Mouse (Mus musculus) heart, embryonic 14.5 days (tissue): ENCODE measurements at regions not wholly inside any gene's neighbourhood (a gene's known extent, or its start where the extent isn't known, plus 50 kb on each side); places are given as distances from the start of the nearest gene placed in this dataset.

Experiments
- ATAC-seq: fragments of 200-750 bp; cut with Nextera tagmentation; 2 replicates; pipeline ENCODE4 v1.8.0; 2017; ENCODE audit warnings: low read depth, moderate TSS enrichment; ENCODE audit not compliant: insufficient number of reproducible peaks, insufficient read depth, low FRiP score
- H3K27ac ChIP-seq, 2 experiments: fragments of 200-500 bp in 1 of 2; fragments of 300-500 bp in 1 of 2; sonication (generic) in 1 of 2; replicated peaks in 1 of 2; 2 replicates each; pipeline ENCODE4 v1.5.1; 2012 to 2014; ENCODE audit warnings: low read depth in 2 of 2, low read length in 2 of 2, control low read depth in 1 of 2, mild to moderate bottlenecking in 1 of 2, mixed read lengths in 1 of 2; ENCODE audit not compliant: control insufficient read depth in 1 of 2, insufficient read depth in 1 of 2
- H3K27me3 ChIP-seq: fragments of 300-500 bp; sonication (generic); 2 replicates; pipeline ENCODE4 v1.6.1; 2014; ENCODE audit warnings: mild to moderate bottlenecking, low read length, control low read depth; ENCODE audit not compliant: control insufficient read depth, insufficient read depth
- H3K36me3 ChIP-seq: fragments of 300-500 bp; sonication (generic); 2 replicates; pipeline ENCODE4 v1.6.1; 2014; ENCODE audit warnings: mild to moderate bottlenecking, control low read depth, low read length, mixed read lengths; ENCODE audit not compliant: control insufficient read depth, insufficient read depth
- H3K4me1 ChIP-seq, 2 experiments: fragments of 200-500 bp in 1 of 2; fragments of 300-500 bp in 1 of 2; sonication (generic) in 1 of 2; 2 replicates each; pipeline ENCODE4 v1.6.1; 2012 to 2014; ENCODE audit warnings: low read length in 2 of 2, control low read depth in 1 of 2, mixed read lengths in 1 of 2; ENCODE audit not compliant: control insufficient read depth in 2 of 2, insufficient read depth in 2 of 2
- H3K4me2 ChIP-seq: fragments of 300-500 bp; sonication (generic); 2 replicates; pipeline ENCODE4 v1.6.1; 2014; ENCODE audit warnings: mild to moderate bottlenecking, low read length
- H3K4me3 ChIP-seq, 2 experiments: fragments of 200-500 bp in 1 of 2; fragments of 300-500 bp in 1 of 2; sonication (generic) in 1 of 2; 2 replicates each; pipeline ENCODE4 v1.5.1; 2012 to 2014; ENCODE audit warnings: low read length in 2 of 2, mild to moderate bottlenecking in 2 of 2, control low read depth in 1 of 2, low read depth in 1 of 2, moderate library complexity in 1 of 2; ENCODE audit not compliant: control insufficient read depth in 1 of 2, insufficient read depth in 1 of 2
- H3K9ac ChIP-seq: fragments of 300-500 bp; sonication (generic); 2 replicates; pipeline ENCODE4 v1.6.1; 2014; ENCODE audit warnings: mild to moderate bottlenecking, low read length
- H3K9me3 ChIP-seq: fragments of 300-500 bp; sonication (generic); 2 replicates; pipeline ENCODE4 v1.6.1; 2016; ENCODE audit warnings: low read length, control low read depth; ENCODE audit not compliant: control insufficient read depth
- WGBS: fragments of 180-500 bp; shearing (Covaris S2); extraction: QIAGEN DNeasy Blood & Tissue Kit; methylation state at CpG from one replicate; pipeline ENCODE4 v1.1.7; 2014; 5-methylcytosine and 5-hydroxymethylcytosine counted together

DNA sequence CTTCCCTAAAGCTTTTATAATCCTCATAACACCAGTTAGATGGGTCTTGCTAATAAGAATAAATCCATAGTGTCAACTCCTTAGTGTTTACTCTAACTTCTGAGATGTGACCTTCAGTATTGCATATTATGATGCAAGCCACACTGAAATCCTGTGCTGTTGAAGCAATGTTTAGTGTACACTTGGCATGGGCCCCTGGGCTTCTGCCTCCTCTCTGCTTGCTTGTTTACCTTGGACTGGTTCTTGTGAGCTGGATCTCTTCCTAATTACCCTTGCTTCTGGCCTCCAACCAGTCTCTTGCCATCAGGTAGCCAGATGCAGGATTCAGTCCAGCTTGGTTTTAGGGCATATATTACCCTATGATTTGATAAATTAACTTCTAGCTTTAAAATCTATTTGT lies 57.0 kb downstream of the Rgs2 start:
- Histone ChIP-seq H3K9me3 (no peaks in the 10 kb centered on the region), H3K9ac (no peak overlapping the region), H3K27ac (no peak overlapping the region), H3K4me3 (no peak overlapping the region), H3K4me2 (no peak overlapping the region), H3K4me1 (no peaks in the 10 kb centered on the region), H3K27me3 (no peaks in the 10 kb centered on the region), H3K36me3 (no peaks in the 10 kb centered on the region)
- no peak for ATAC-seq

DNA sequence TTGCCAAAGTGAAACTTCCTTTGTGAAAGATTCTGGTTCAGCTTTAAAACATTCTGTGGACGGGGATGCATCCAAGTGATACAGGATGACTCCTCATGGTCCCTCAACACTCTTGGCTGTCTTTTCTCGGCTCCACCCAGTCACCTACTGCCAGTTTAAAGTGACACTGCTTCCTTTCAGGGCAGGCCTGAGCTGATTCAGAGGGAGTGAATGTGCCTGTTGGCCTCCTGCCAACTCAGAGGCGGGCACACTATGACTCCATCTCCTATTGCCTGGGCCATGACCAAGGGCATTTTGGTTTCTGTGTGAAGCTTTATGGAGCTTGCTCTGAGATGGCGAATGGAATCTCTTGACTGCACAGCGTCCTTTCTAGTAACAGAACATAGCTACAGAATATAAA lies 62.5 kb downstream of the Rgs2 start:
- Histone ChIP-seq H3K27me3 (no peaks in the 10 kb centered on the region), H3K27ac (no peak overlapping the region), H3K9ac (no peak overlapping the region), H3K36me3 (no peaks in the 10 kb centered on the region), H3K4me1 (peaks cover 5 to 9% of the 10 kb centered on the region in 2 experiments; a peak in 3 of 4 replicates), H3K9me3 (no peaks in the 10 kb centered on the region), H3K4me3 (no peak overlapping the region), H3K4me2 (no peak overlapping the region)
- peak; percentile 81 for ATAC-seq
- WGBS, result 34% methylated on average over 5 of the region's 5 CpGs

DNA sequence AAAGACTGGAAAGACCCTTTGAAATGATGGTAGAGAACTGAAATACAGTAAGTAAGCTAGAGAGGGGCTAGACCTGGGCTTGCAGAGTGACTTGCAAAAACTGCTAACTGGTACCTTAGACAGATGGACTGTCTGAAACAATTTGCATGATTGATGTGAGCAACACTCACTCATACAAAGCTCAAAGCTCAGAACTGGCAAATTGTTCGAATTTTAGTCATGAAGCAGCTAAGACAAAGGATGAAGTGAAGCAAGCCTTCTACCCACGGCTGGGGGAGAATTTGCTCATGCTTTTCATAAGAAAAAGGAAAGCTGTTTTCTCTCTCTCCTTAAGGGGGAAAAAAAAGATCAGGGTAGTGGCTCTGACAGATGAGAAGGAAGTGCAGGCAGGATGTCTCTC lies 64.5 kb downstream of the Rgs2 start:
- Histone ChIP-seq H3K9me3 (no peaks in the 10 kb centered on the region), H3K4me3 (no peak overlapping the region), H3K27ac (0 out of 4 replicates have a peak overlapping the region, but pooled peaks of 1 of the 2 experiments have one; percentile 11), H3K4me1 (peaks cover 5 to 9% of the 10 kb centered on the region in 2 experiments; a peak in 3 of 4 replicates), H3K9ac (no peak overlapping the region), H3K4me2 (no peak overlapping the region), H3K27me3 (no peaks in the 10 kb centered on the region), H3K36me3 (no peaks in the 10 kb centered on the region)
- ATAC-seq, result no peak
- WGBS, result 43% methylated on average over 2 of the region's 2 CpGs

DNA sequence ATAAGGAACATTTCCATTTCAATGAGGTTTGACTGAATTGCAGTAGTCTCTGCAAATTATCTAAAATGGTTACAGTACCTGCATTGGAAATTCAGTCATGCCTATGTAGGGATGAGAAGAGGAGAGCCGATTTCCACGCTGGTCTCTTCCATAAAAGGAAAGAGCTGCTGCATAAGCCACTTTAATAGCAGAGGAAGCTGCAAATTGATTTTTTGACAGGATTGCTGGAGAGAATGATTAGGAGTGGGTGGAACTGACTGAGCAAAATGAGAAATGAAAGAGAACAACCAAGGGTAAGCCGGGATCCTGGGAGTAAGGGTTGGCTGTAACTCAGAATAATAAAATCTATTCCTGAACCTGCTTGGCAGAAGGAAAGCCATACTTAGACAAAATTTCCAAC lies 65.4 kb downstream of the Rgs2 start:
- no peak for ATAC-seq
- Histone ChIP-seq H3K27ac (no peak overlapping the region), H3K27me3 (no peaks in the 10 kb centered on the region), H3K9me3 (no peaks in the 10 kb centered on the region), H3K4me2 (no peak overlapping the region), H3K9ac (no peak overlapping the region), H3K36me3 (no peaks in the 10 kb centered on the region), H3K4me1 (peaks cover 5 to 9% of the 10 kb centered on the region in 2 experiments; a peak in 3 of 4 replicates), H3K4me3 (no peak overlapping the region)
- 86% methylated on average over 3 of the region's 3 CpGs for WGBS

DNA sequence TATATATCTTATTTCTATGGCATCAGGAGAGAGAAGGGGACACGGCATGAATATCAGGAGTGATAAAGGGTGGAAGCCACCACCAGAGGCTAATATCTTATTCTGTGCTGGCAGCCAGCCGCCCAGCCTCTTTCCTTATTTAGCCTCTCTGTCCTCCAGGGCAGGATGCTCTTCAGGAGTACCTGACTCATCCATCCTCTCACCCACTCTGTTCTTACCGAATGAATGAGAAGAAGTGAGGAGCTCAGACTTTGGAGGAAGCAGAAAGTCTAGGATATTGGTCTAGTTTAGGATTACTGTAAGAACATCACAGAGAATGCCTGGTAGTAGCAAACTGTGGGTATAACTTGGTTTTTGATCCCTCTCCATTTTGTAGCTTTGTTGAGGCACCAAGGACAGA lies 73.2 kb downstream of the Rgs2 start:
- ATAC-seq, result no peak
- Histone ChIP-seq H3K4me1 (no peaks in the 10 kb centered on the region), H3K9me3 (no peaks in the 10 kb centered on the region), H3K9ac (no peak overlapping the region), H3K36me3 (no peaks in the 10 kb centered on the region), H3K27me3 (no peaks in the 10 kb centered on the region), H3K4me3 (no peak overlapping the region), H3K27ac (no peak overlapping the region), H3K4me2 (no peak overlapping the region)
- WGBS, result 44% methylated on average over 3 of the region's 3 CpGs

DNA sequence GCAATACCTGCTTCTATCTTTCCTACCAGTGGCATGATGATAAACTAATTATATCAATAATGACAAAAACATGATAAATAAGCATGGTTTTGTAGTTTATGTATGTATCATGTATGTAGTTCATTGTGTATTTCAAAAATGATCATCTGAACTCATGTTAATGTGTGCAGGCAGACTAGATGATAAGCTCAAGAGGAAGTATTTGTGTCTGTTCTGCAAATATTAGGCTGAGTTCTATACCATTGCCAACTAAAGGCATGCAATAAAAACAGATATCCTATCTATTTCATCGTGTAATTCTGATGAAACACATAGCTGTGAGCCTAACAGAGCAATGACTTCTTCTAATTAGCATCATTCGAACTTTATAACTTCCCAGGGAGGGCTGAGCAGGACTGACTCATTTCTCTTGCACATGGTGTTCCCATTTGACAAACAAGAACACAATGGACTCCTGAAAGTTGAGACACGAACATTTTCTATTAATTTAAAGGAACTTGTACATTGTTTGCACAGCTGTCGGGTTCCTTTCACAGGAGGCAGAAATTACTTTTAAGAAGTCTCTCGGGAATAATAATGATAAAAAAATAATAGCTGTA lies 74.3 kb downstream of the Rgs2 start:
- H3K27ac ChIP-seq, result no peak overlapping the region
- H3K4me3 ChIP-seq, result no peak overlapping the region
- H3K4me1 ChIP-seq, result no peaks in the 10 kb centered on the region
- no peaks in the 10 kb centered on the region for H3K36me3 ChIP-seq
- H3K9ac ChIP-seq, result no peak overlapping the region
- H3K4me2 ChIP-seq, result no peak overlapping the region
- no peaks in the 10 kb centered on the region for H3K27me3 ChIP-seq
- ATAC-seq, result no peak
- WGBS, result 64% methylated on average over 5 of the region's 5 CpGs
- H3K9me3 ChIP-seq, result no peaks in the 10 kb centered on the region

DNA sequence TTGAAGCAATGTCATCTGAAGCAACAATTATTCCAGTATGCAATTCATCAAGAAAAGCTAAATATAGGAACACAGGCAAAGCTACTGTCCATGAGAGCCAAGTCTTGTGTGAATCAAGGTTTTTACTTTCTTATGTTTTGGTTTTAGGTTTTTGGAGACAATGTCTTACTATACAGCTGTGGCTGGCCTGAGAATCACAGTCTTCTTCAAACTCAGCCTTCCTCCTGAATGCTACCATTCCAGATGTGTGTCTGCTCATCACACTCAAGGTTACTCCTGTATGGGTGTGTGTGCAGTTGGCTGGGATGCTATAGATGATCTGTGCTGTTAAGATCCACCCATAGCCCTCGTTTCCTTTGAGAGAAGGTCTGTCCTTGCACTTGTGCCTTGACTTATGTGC lies 81.5 kb downstream of the Rgs2 start:
- H3K27ac ChIP-seq, result no peak overlapping the region
- no peak overlapping the region for H3K4me3 ChIP-seq
- no peaks in the 10 kb centered on the region for H3K4me1 ChIP-seq
- no peaks in the 10 kb centered on the region for H3K36me3 ChIP-seq
- no peak overlapping the region for H3K4me2 ChIP-seq
- no peaks in the 10 kb centered on the region for H3K27me3 ChIP-seq
- H3K9me3 ChIP-seq, result no peaks in the 10 kb centered on the region
- WGBS, result 44% methylated on average over 1 of the region's 1 CpGs
- no peak overlapping the region for H3K9ac ChIP-seq
- no peak for ATAC-seq

DNA sequence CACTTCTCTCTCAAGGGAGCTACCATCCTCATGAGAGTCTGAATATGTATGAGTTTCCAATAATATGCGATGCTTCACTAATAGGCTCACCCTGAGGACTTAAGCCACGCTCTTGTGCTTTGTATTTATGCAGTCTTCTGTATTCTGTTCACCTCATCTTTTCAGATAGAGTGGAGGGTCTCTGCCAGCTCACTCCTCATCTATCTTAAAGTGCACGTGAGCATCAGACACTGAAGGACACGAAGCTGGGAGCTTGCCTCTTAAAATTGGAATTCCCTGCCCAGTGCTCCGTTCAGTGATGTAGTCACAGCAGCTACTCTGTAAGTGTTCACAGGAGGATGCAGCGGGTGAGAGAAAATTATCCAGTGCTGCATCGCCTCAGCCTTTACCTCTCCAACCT lies 83.7 kb downstream of the Rgs2 start:
- 71% methylated on average over 7 of the region's 7 CpGs for WGBS
- no peak for ATAC-seq
- H3K9ac ChIP-seq, result no peak overlapping the region
- no peaks in the 10 kb centered on the region for H3K36me3 ChIP-seq
- H3K9me3 ChIP-seq, result no peaks in the 10 kb centered on the region
- H3K4me3 ChIP-seq, result no peak overlapping the region
- no peaks in the 10 kb centered on the region for H3K27me3 ChIP-seq
- no peaks in the 10 kb centered on the region; a peak in 1 of 4 replicates for H3K4me1 ChIP-seq
- H3K4me2 ChIP-seq, result no peak overlapping the region
- H3K27ac ChIP-seq, result no peak overlapping the region
